9 mouse cellular contexts compared by ENCODE assay signal in genomic region chr1:163070502-163070901, GRCm38 (mm10). TPM values are rescaled to one million over a fixed set of nuclear protein-coding genes. Genes with fewer than 3 reads are reported as not detected.
DNase-seq lines count a peak whose midpoint lies in the region; ATAC-seq lines count a peak whose summit lies in the region.
"Had no signal": no experiment of that assay in that cellular context is flagged by ENCODE, and none has a peak within 500 bp of the region (broad histone marks: within the 10 kb centered on the region; RNA-seq: fewer than 3 reads in every experiment).

No protein-coding gene starts in this region.

- 6% methylated on average over 1 of the region's 1 CpGs for WGBS in hindbrain, embryonic 11.5 days
- 6% methylated on average over 1 of the region's 1 CpGs for WGBS in stomach, embryonic 14.5 days

- H3K9me3 ChIP-seq in hindbrain, embryonic 11.5 days (ENCODE audit: control insufficient read depth, low read length): no peaks in the 10 kb centered on the region
- H3K9me3 ChIP-seq in stomach, embryonic 14.5 days (ENCODE audit: control insufficient read depth, low read depth, low read length): no peaks in the 10 kb centered on the region
- H3K9me3 ChIP-seq: liver, embryonic 13.5 days had no signal

- H3K4me2 ChIP-seq in hindbrain, embryonic 11.5 days (replicated peaks; ENCODE audit: low read depth, low read length): no peak overlapping the region
- H3K4me2 ChIP-seq in stomach, embryonic 14.5 days (replicated peaks; ENCODE audit: low read depth, low read length): no peak overlapping the region
- H3K4me2 ChIP-seq: liver, embryonic 13.5 days had no signal

- no peak overlapping the region for H3K9ac ChIP-seq in hindbrain, embryonic 11.5 days (ENCODE audit: low read depth, low read length)
- H3K9ac ChIP-seq in stomach, embryonic 14.5 days (replicated peaks; ENCODE audit: low read depth, low read length): no peak overlapping the region
- H3K9ac ChIP-seq: liver, embryonic 13.5 days had no signal

- no peak overlapping the region for H3K27ac ChIP-seq in hindbrain, embryonic 11.5 days (ENCODE audit: low read depth, low read length)
- H3K27ac ChIP-seq in stomach, embryonic 14.5 days (ENCODE audit: low read length): no peak overlapping the region
- H3K27ac ChIP-seq: liver, embryonic 13.5 days had no signal

- H3K36me3 ChIP-seq in hindbrain, embryonic 11.5 days (ENCODE audit: control insufficient read depth, insufficient read depth, low read length): no peaks in the 10 kb centered on the region
- H3K36me3 ChIP-seq in stomach, embryonic 14.5 days (ENCODE audit: control insufficient read depth, insufficient read depth, low read length): no peaks in the 10 kb centered on the region
- H3K36me3 ChIP-seq: liver, embryonic 13.5 days had no signal

- DNase-seq in ovary, postnatal 14 days (ENCODE audit: low spot score): peak; percentile 44
- no peak for DNase-seq in ovary, postnatal 10 days (ENCODE audit: low spot score)
- DNase-seq in hindbrain, embryonic 11.5 days (ENCODE audit: low spot score): peak; percentile 61
- peak; percentile 14 for DNase-seq in layer of hippocampus, adult 9-11 months
- peak; percentile 36 to 62 for DNase-seq in lung, postnatal 4 days
- DNase-seq in c-Kit-positive CD71-positive TER-119-positive erythroid progenitor cells, embryonic 14.5 days (ENCODE audit: low spot score): no peak
- DNase-seq: liver, embryonic 13.5 days had no signal

- no peak overlapping the region for H3K4me3 ChIP-seq in hindbrain, embryonic 11.5 days (ENCODE audit: low read depth, low read length)
- no peak overlapping the region for H3K4me3 ChIP-seq in stomach, embryonic 14.5 days (ENCODE audit: low read depth, low read length)
- H3K4me3 ChIP-seq: liver, embryonic 13.5 days had no signal

- H3K4me1 ChIP-seq in hindbrain, embryonic 11.5 days (replicated peaks; ENCODE audit: control insufficient read depth, insufficient read depth, low read length): no peaks in the 10 kb centered on the region
- no peaks in the 10 kb centered on the region for H3K4me1 ChIP-seq in stomach, embryonic 14.5 days (ENCODE audit: control insufficient read depth, insufficient read depth, low read length)
- H3K4me1 ChIP-seq: liver, embryonic 13.5 days had no signal

- peak; percentile 66; the same call in 1 of the 2 replicates for ATAC-seq in common myeloid progenitor, adult 5-6 weeks (replicated peaks; ENCODE audit: low read depth, poor library complexity, severe bottlenecking)
- ATAC-seq in hindbrain, embryonic 11.5 days (ENCODE audit: low FRiP score): peak; percentile 79; the same call in 1 of the 2 replicates
- peak; percentile 46; the same call in 1 of the 2 replicates for ATAC-seq in stomach, embryonic 14.5 days (ENCODE audit: insufficient number of reproducible peaks, insufficient read depth, low FRiP score, low read depth)

- no peaks in the 10 kb centered on the region for H3K27me3 ChIP-seq in hindbrain, embryonic 11.5 days (ENCODE audit: control insufficient read depth, insufficient read depth, low read length)
- H3K27me3 ChIP-seq in stomach, embryonic 14.5 days (ENCODE audit: control insufficient read depth, insufficient read depth, low read length): no peaks in the 10 kb centered on the region
- H3K27me3 ChIP-seq: liver, embryonic 13.5 days had no signal

RNA-seq across cellular contexts. Expression of gene Mroh9, which starts 15.0 kb away (rescaled TPM):
- not detected in 2 replicates for total RNA-seq in common myeloid progenitor, adult 5-6 weeks (2017)
- polyA plus RNA-seq in hindbrain, embryonic 11.5 days (2014; fragmentation: Nextera tagmentation; extraction: Ambion mirVana): not detected in 2 replicates
- not detected in 2 replicates for polyA plus RNA-seq in stomach, embryonic 14.5 days (2014; fragmentation: Nextera tagmentation; extraction: Ambion mirVana)
- polyA plus RNA-seq: liver, embryonic 13.5 days had no signal

Comparison
In these comparisons a context has a peak if more than half of its experiments do, and no peak if none do; other contexts are left out.
1. DNase-seq: peak in ovary, postnatal 14 days (single experiment), hindbrain, embryonic 11.5 days (single experiment), layer of hippocampus, adult 9-11 months (single experiment) and lung, postnatal 4 days (2 of 2); none in ovary, postnatal 10 days (single experiment) and c-Kit-positive CD71-positive TER-119-positive erythroid progenitor cells, embryonic 14.5 days (single experiment).
2. Peak in every context shown above with its lines, with median percentiles within 50 percentile points of each other: ATAC-seq.